Mouse (Mus musculus) bone marrow macrophage, adult 2 months (primary cell): ENCODE data around the gene Pde2a.

Source experiments
- CTCF ChIP-seq: IDR thresholded peaks from 2 replicates; pipeline ENCODE4 v1.5.1; 2012; ENCODE audit warnings: low read depth, mild to moderate bottlenecking, low read length, moderate library complexity
- POLR2A ChIP-seq: IDR thresholded peaks from 2 replicates; pipeline ENCODE4 v1.6.1; 2012; ENCODE audit warnings: mild to moderate bottlenecking, low read depth, low read length, borderline replicate concordance

- TF ChIP-seq CTCF (no peak), POLR2A (no peak)
Measured at GRCm38 (mm10) chr7:101462327-101463068, 41.0 kb downstream of the Pde2a start.
